Mouse (Mus musculus) E14TG2a.4 (cell line): ENCODE measurements around the gene Spint1.

Experiments
- CTCF ChIP-seq: conservative IDR thresholded peaks from 2 replicates; pipeline ENCODE4 v1.5.1; 2014; ENCODE audit warnings: low read length
- NANOG ChIP-seq: IDR thresholded peaks from 2 replicates; pipeline ENCODE4 v1.6.1; 2014; ENCODE audit warnings: borderline replicate concordance, low read length, mixed read lengths
- POU5F1 ChIP-seq: IDR thresholded peaks from 2 replicates; pipeline ENCODE4 v1.6.1; 2014; ENCODE audit warnings: low read length, borderline replicate concordance

DNA sequence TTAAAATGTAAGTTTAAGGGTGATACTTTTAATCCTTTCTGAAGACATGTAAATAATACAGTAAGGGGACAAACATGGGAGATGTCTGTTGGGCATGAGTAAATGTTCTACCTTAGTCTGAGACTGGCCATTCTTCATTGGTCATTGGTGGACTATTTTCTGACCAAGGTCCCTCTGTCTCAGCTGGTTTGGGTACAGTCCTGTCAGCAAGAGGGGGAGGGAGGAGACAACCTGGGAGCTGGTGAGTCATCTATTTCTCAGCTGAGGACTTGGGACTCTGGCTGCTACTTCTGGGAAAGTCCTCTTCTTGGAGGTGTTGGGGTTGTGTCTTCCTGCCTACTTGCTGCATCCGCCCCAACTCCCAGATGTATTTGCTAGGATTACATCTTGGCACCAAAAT lies 37.0 kb downstream of the Spint1 start:
- no peak for TF ChIP-seq CTCF
- TF ChIP-seq NANOG, result no peak
- no peak for TF ChIP-seq POU5F1
